7 mouse cellular contexts compared by ENCODE assay signal in genomic region chr2:173553863-173554262, GRCm38 (mm10). TPM values are rescaled to one million over a fixed set of nuclear protein-coding genes. Genes with fewer than 3 reads are reported as not detected.
A peak's percentile ranks its signal among the peaks of the same experiment; 100 is the strongest.
DNase-seq lines count a peak whose midpoint lies in the region; ATAC-seq and TF ChIP-seq lines count a peak whose summit lies in the region.

No protein-coding gene starts in this region.

- no peak for TF ChIP-seq POLR2A in brain, embryonic 14.5 days (IDR thresholded peaks at IDR 0.05; ENCODE audit: borderline replicate concordance, extremely low read depth, insufficient read depth, insufficient read length, poor library complexity, severe bottlenecking)
- no peak for TF ChIP-seq POLR2A in small intestine, adult 2 months (IDR thresholded peaks at IDR 0.05; ENCODE audit: low read depth, low read length)

- no peak overlapping the region for H3K27ac ChIP-seq in midbrain, embryonic 13.5 days
- H3K27ac ChIP-seq in midbrain, embryonic 16.5 days (ENCODE audit: low read length) = no peak overlapping the region
- H3K27ac ChIP-seq in small intestine, adult 2 months (ENCODE audit: insufficient read depth, low read depth, low read length) = no peak overlapping the region

- no peak overlapping the region for H3K4me3 ChIP-seq in midbrain, embryonic 13.5 days (replicated peaks)
- H3K4me3 ChIP-seq in midbrain, embryonic 16.5 days (ENCODE audit: low read depth, low read length) = no peak overlapping the region
- H3K4me3 ChIP-seq in small intestine, adult 2 months (ENCODE audit: low read depth, low read length) = no peak overlapping the region

- H3K36me3 ChIP-seq in midbrain, embryonic 13.5 days = no peaks in the 10 kb centered on the region
- no peaks in the 10 kb centered on the region for H3K36me3 ChIP-seq in midbrain, embryonic 16.5 days (ENCODE audit: control insufficient read depth, insufficient read depth, low read length)
- no peaks in the 10 kb centered on the region for H3K36me3 ChIP-seq in small intestine, adult 2 months (ENCODE audit: control insufficient read depth, insufficient read depth, low read length)

- no peak overlapping the region for H3K4me2 ChIP-seq in midbrain, embryonic 13.5 days (replicated peaks)
- H3K4me2 ChIP-seq in midbrain, embryonic 16.5 days (ENCODE audit: low read length) = no peak overlapping the region

- H3K27me3 ChIP-seq in midbrain, embryonic 13.5 days = 0 out of 2 replicates have a peak, but pooled peaks cover 2% of the 10 kb centered on the region
- no peaks in the 10 kb centered on the region for H3K27me3 ChIP-seq in midbrain, embryonic 16.5 days (ENCODE audit: control insufficient read depth, insufficient read depth, low read depth, low read length)
- H3K27me3 ChIP-seq in small intestine, adult 2 months (ENCODE audit: control insufficient read depth, insufficient read depth, low read length) = no peaks in the 10 kb centered on the region

- WGBS in midbrain, embryonic 13.5 days = 46% methylated on average over 9 of the region's 9 CpGs
- WGBS in midbrain, embryonic 16.5 days = 48% methylated on average over 9 of the region's 9 CpGs
- WGBS in small intestine, adult 2 months = 44% methylated on average over 9 of the region's 9 CpGs

- H3K9ac ChIP-seq in midbrain, embryonic 13.5 days (replicated peaks) = no peak overlapping the region
- H3K9ac ChIP-seq in midbrain, embryonic 16.5 days (ENCODE audit: low read depth, low read length) = no peak overlapping the region

- peak; percentile 23 for DNase-seq in brain, embryonic 14.5 days (ENCODE audit: low read depth)
- peak; percentile 34 for DNase-seq in liver
- DNase-seq in frontal cortex, postnatal 25 days (ENCODE audit: low spot score in 2 of 2) = no peak
- DNase-seq in right cerebral cortex, postnatal 36 days (ENCODE audit: low spot score in 2 of 2) = no peak

- no peaks in the 10 kb centered on the region for H3K4me1 ChIP-seq in midbrain, embryonic 13.5 days (replicated peaks)
- no peaks in the 10 kb centered on the region for H3K4me1 ChIP-seq in midbrain, embryonic 16.5 days (ENCODE audit: control insufficient read depth, insufficient read depth, low read length)
- no peaks in the 10 kb centered on the region for H3K4me1 ChIP-seq in small intestine, adult 2 months (ENCODE audit: control insufficient read depth, insufficient read depth, insufficient read length, low read length)

- ATAC-seq in midbrain, embryonic 13.5 days = peak; percentile 45; the same call in 1 of the 2 replicates
- no peak for ATAC-seq in midbrain, embryonic 16.5 days

- TF ChIP-seq CTCF in brain, embryonic 14.5 days (IDR thresholded peaks at IDR 0.05; ENCODE audit: borderline replicate concordance, extremely low read depth, insufficient read depth, insufficient read length) = peak; percentile 56; the same call in 1 of the 2 replicates
- TF ChIP-seq CTCF in small intestine, adult 2 months (IDR thresholded peaks at IDR 0.05; ENCODE audit: extremely low read depth, insufficient read length, insufficient replicate concordance, low read depth, low read length) = peak; percentile 49; the same call in 1 of the 2 replicates

- no peaks in the 10 kb centered on the region for H3K9me3 ChIP-seq in midbrain, embryonic 13.5 days
- H3K9me3 ChIP-seq in midbrain, embryonic 16.5 days (replicated peaks; ENCODE audit: control insufficient read depth, low read length, poor library complexity, severe bottlenecking) = no peaks in the 10 kb centered on the region

RNA-seq across cellular contexts. Expression of gene Ankrd60, which starts 24.3 kb away (rescaled TPM):
- not detected in 2 replicates for polyA plus RNA-seq in midbrain, embryonic 13.5 days (2015; fragmentation: Nextera tagmentation; extraction: Ambion mirVana)
- polyA plus RNA-seq in midbrain, embryonic 16.5 days (2015; fragmentation: Nextera tagmentation; extraction: Ambion mirVana) = not detected in 2 replicates
- not detected in 2 replicates for polyA plus RNA-seq in brain, embryonic 14.5 days (2012; rRNA removed)
- not detected in 2 replicates for polyA plus RNA-seq in small intestine, adult 2 months (2012; rRNA removed)

RNA-seq across cellular contexts. Expression of gene 1700021F07Rik, which starts 31.5 kb away (rescaled TPM):
- polyA plus RNA-seq in midbrain, embryonic 13.5 days (2015; fragmentation: Nextera tagmentation; extraction: Ambion mirVana) = not detected in 2 replicates
- polyA plus RNA-seq in midbrain, embryonic 16.5 days (2015; fragmentation: Nextera tagmentation; extraction: Ambion mirVana) = not detected in 2 replicates
- not detected in 2 replicates for polyA plus RNA-seq in brain, embryonic 14.5 days (2012; rRNA removed)
- polyA plus RNA-seq in small intestine, adult 2 months (2012; rRNA removed) = not detected in 2 replicates

Comparison
In these comparisons a context has a peak if more than half of its experiments do, and no peak if none do; other contexts are left out.
1. DNase-seq: peak in brain, embryonic 14.5 days (single experiment) and liver (single experiment); none in frontal cortex, postnatal 25 days (0 of 2) and right cerebral cortex, postnatal 36 days (0 of 2).